Mouse (Mus musculus): ENCODE data around the gene Adra2a. TPM values are rescaled to one million over a fixed set of nuclear protein-coding genes. Genes with fewer than 3 reads are reported as not detected.

The Adra2a gene
- 4.1 and 4.2 TPM in 2 replicates for polyA plus RNA-seq (2014; fragmentation: Nextera tagmentation; extraction: Ambion mirVana)

GRCm38 (mm10) chr19:54043851-54044250, at the start of gene Adra2a:
Gene Adra2a (plus strand): TSS chr19:54044151.
- no peaks in the 10 kb centered on the region for H3K36me3 ChIP-seq (ENCODE audit: control insufficient read depth, insufficient read depth, low read length)
- H3K4me3 ChIP-seq (replicated peaks; ENCODE audit: low read depth, low read length), result peak within 1 kb of the TSS; percentile 60
- H3K9me3 ChIP-seq (ENCODE audit: control insufficient read depth, low read length), result no peaks in the 10 kb centered on the region
- peaks cover 22% of the 10 kb centered on the region for H3K4me1 ChIP-seq (ENCODE audit: control insufficient read depth, insufficient read depth, low read length)
- H3K27ac ChIP-seq (replicated peaks; ENCODE audit: low read depth, low read length), result peak within 1 kb of the TSS; percentile 61
- H3K27me3 ChIP-seq (ENCODE audit: control insufficient read depth, insufficient read depth, low read length), result peaks cover 37% of the 10 kb centered on the region
- peak within 1 kb of the TSS; percentile 100 for H3K4me2 ChIP-seq (ENCODE audit: low read length)
- DNase-seq, result no peak
- peak within 1 kb of the TSS; percentile 64 for H3K9ac ChIP-seq (replicated peaks; ENCODE audit: low read length)
- 81% methylated on average over 5 of the region's 5 CpGs for WGBS
- ATAC-seq (ENCODE audit: low FRiP score, low TSS enrichment), result no peak

- H3K27me3 ChIP-seq (ENCODE audit: control insufficient read depth, insufficient read depth, low read length), result no peaks in the 10 kb centered on the region
- H3K9me3 ChIP-seq (ENCODE audit: control insufficient read depth, low read length), result no peaks in the 10 kb centered on the region
- no peak overlapping the region for H3K4me2 ChIP-seq (ENCODE audit: low read length)
- H3K27ac ChIP-seq (replicated peaks; ENCODE audit: low read depth, low read length), result no peak overlapping the region
- H3K9ac ChIP-seq (replicated peaks; ENCODE audit: low read length), result no peak overlapping the region
- no peak overlapping the region for H3K4me3 ChIP-seq (replicated peaks; ENCODE audit: low read depth, low read length)
- no peaks in the 10 kb centered on the region for H3K36me3 ChIP-seq (ENCODE audit: control insufficient read depth, insufficient read depth, low read length)
- DNase-seq (no peak), ATAC-seq (ENCODE audit: low FRiP score, low TSS enrichment) (no peak)
- 100% methylated on average over 1 of the region's 1 CpGs for WGBS
- no peaks in the 10 kb centered on the region for H3K4me1 ChIP-seq (ENCODE audit: control insufficient read depth, insufficient read depth, low read length)
These were observed 49.7 kb upstream of the Adra2a start for GRCm38 (mm10) chr19:53994276-53994675.

GRCm38 (mm10) chr19:54010973-54011372, 33.0 kb upstream of the Adra2a start:
- H3K27me3 ChIP-seq (ENCODE audit: control insufficient read depth, insufficient read depth, low read length), result no peaks in the 10 kb centered on the region
- no peak overlapping the region for H3K4me2 ChIP-seq (ENCODE audit: low read length)
- no peaks in the 10 kb centered on the region for H3K4me1 ChIP-seq (ENCODE audit: control insufficient read depth, insufficient read depth, low read length)
- ATAC-seq (ENCODE audit: low FRiP score, low TSS enrichment), result no peak
- no peak overlapping the region for H3K27ac ChIP-seq (replicated peaks; ENCODE audit: low read depth, low read length)
- 50% methylated on average over 4 of the region's 4 CpGs for WGBS
- H3K9ac ChIP-seq (replicated peaks; ENCODE audit: low read length), result no peak overlapping the region
- no peak for DNase-seq
- H3K9me3 ChIP-seq (ENCODE audit: control insufficient read depth, low read length), result no peaks in the 10 kb centered on the region
- no peaks in the 10 kb centered on the region for H3K36me3 ChIP-seq (ENCODE audit: control insufficient read depth, insufficient read depth, low read length)
- H3K4me3 ChIP-seq (replicated peaks; ENCODE audit: low read depth, low read length), result no peak overlapping the region

GRCm38 (mm10) chr19:54014999-54015398, 29.0 kb upstream of the Adra2a start:
- no peaks in the 10 kb centered on the region for H3K27me3 ChIP-seq (ENCODE audit: control insufficient read depth, insufficient read depth, low read length)
- no peaks in the 10 kb centered on the region for H3K4me1 ChIP-seq (ENCODE audit: control insufficient read depth, insufficient read depth, low read length)
- H3K27ac ChIP-seq (replicated peaks; ENCODE audit: low read depth, low read length), result no peak overlapping the region
- no peaks in the 10 kb centered on the region for H3K36me3 ChIP-seq (ENCODE audit: control insufficient read depth, insufficient read depth, low read length)
- no peak overlapping the region for H3K9ac ChIP-seq (replicated peaks; ENCODE audit: low read length)
- no peak for ATAC-seq (ENCODE audit: low FRiP score, low TSS enrichment)
- no peak for DNase-seq
- no peaks in the 10 kb centered on the region for H3K9me3 ChIP-seq (ENCODE audit: control insufficient read depth, low read length)
- H3K4me2 ChIP-seq (ENCODE audit: low read length), result no peak overlapping the region
- no peak overlapping the region for H3K4me3 ChIP-seq (replicated peaks; ENCODE audit: low read depth, low read length)
- 96% methylated on average over 5 of the region's 5 CpGs for WGBS

GRCm38 (mm10) chr19:54015503-54015902, 28.4 kb upstream of the Adra2a start:
- no peak for ATAC-seq (ENCODE audit: low FRiP score, low TSS enrichment)
- H3K9ac ChIP-seq (replicated peaks; ENCODE audit: low read length), result no peak overlapping the region
- no peak overlapping the region for H3K27ac ChIP-seq (replicated peaks; ENCODE audit: low read depth, low read length)
- no peaks in the 10 kb centered on the region for H3K4me1 ChIP-seq (ENCODE audit: control insufficient read depth, insufficient read depth, low read length)
- no peak for DNase-seq
- no peaks in the 10 kb centered on the region for H3K27me3 ChIP-seq (ENCODE audit: control insufficient read depth, insufficient read depth, low read length)
- no peak overlapping the region for H3K4me3 ChIP-seq (replicated peaks; ENCODE audit: low read depth, low read length)
- H3K4me2 ChIP-seq (ENCODE audit: low read length), result no peak overlapping the region
- no peaks in the 10 kb centered on the region for H3K36me3 ChIP-seq (ENCODE audit: control insufficient read depth, insufficient read depth, low read length)
- 97% methylated on average over 5 of the region's 5 CpGs for WGBS
- H3K9me3 ChIP-seq (ENCODE audit: control insufficient read depth, low read length), result no peaks in the 10 kb centered on the region

GRCm38 (mm10) chr19:54035100-54035499, 8.9 kb upstream of the Adra2a start:
- Histone ChIP-seq H3K9ac (replicated peaks; ENCODE audit: low read length) (no peak overlapping the region), H3K9me3 (ENCODE audit: control insufficient read depth, low read length) (no peaks in the 10 kb centered on the region), H3K4me2 (ENCODE audit: low read length) (no peak overlapping the region), H3K4me3 (replicated peaks; ENCODE audit: low read depth, low read length) (no peak overlapping the region), H3K27me3 (ENCODE audit: control insufficient read depth, insufficient read depth, low read length) (no peaks in the 10 kb centered on the region), H3K36me3 (ENCODE audit: control insufficient read depth, insufficient read depth, low read length) (peaks cover 35% of the 10 kb centered on the region), H3K4me1 (ENCODE audit: control insufficient read depth, insufficient read depth, low read length) (no peaks in the 10 kb centered on the region), H3K27ac (replicated peaks; ENCODE audit: low read depth, low read length) (no peak overlapping the region)
- ATAC-seq (ENCODE audit: low FRiP score, low TSS enrichment), result no peak
- 84% methylated on average over 6 of the region's 6 CpGs for WGBS
- no peak for DNase-seq

- Histone ChIP-seq H3K27me3 (ENCODE audit: control insufficient read depth, insufficient read depth, low read length) (no peaks in the 10 kb centered on the region), H3K9ac (replicated peaks; ENCODE audit: low read length) (no peak overlapping the region)
- 76% methylated on average over 7 of the region's 7 CpGs for WGBS
These were observed 4.5 kb upstream of the Adra2a start for GRCm38 (mm10) chr19:54039441-54039840.

GRCm38 (mm10) chr19:54040356-54041028, 3.5 kb upstream of the Adra2a start:
- H3K27me3 ChIP-seq (ENCODE audit: control insufficient read depth, insufficient read depth, low read length), result peaks cover 5% of the 10 kb centered on the region; the same call in 1 of the 2 replicates
- H3K27ac ChIP-seq (replicated peaks; ENCODE audit: low read depth, low read length), result no peak overlapping the region
- no peaks in the 10 kb centered on the region for H3K9me3 ChIP-seq (ENCODE audit: control insufficient read depth, low read length)
- H3K4me1 ChIP-seq (ENCODE audit: control insufficient read depth, insufficient read depth, low read length), result no peaks in the 10 kb centered on the region
- H3K36me3 ChIP-seq (ENCODE audit: control insufficient read depth, insufficient read depth, low read length), result peaks cover 5% of the 10 kb centered on the region
- no peak overlapping the region for H3K4me3 ChIP-seq (replicated peaks; ENCODE audit: low read depth, low read length)
- WGBS, result 71% methylated on average over 4 of the region's 4 CpGs
- ATAC-seq (ENCODE audit: low FRiP score, low TSS enrichment), result no peak
- DNase-seq, result no peak
- H3K4me2 ChIP-seq (ENCODE audit: low read length), result no peak overlapping the region
- H3K9ac ChIP-seq (replicated peaks; ENCODE audit: low read length), result no peak overlapping the region

More at GRCm38 (mm10) chr19:54039441-54039840, 4.5 kb upstream of the Adra2a start:
- no peak overlapping the region for H3K27ac ChIP-seq (replicated peaks; ENCODE audit: low read depth, low read length)
- H3K36me3 ChIP-seq (ENCODE audit: control insufficient read depth, insufficient read depth, low read length), result peaks cover 12% of the 10 kb centered on the region
- no peaks in the 10 kb centered on the region for H3K4me1 ChIP-seq (ENCODE audit: control insufficient read depth, insufficient read depth, low read length)
- no peaks in the 10 kb centered on the region for H3K9me3 ChIP-seq (ENCODE audit: control insufficient read depth, low read length)
- DNase-seq (no peak), ATAC-seq (ENCODE audit: low FRiP score, low TSS enrichment) (no peak)
- H3K4me3 ChIP-seq (replicated peaks; ENCODE audit: low read depth, low read length), result no peak overlapping the region
- no peak overlapping the region for H3K4me2 ChIP-seq (ENCODE audit: low read length)

- H3K4me3 ChIP-seq (replicated peaks; ENCODE audit: low read depth, low read length), result no peak overlapping the region
- no peak overlapping the region for H3K9ac ChIP-seq (replicated peaks; ENCODE audit: low read length)
- H3K4me1 ChIP-seq (ENCODE audit: control insufficient read depth, insufficient read depth, low read length), result peaks cover 3% of the 10 kb centered on the region
- WGBS, result 40% methylated on average over 5 of the region's 5 CpGs
- DNase-seq (peak; percentile 15), ATAC-seq (ENCODE audit: low FRiP score, low TSS enrichment) (no peak)
- no peaks in the 10 kb centered on the region for H3K9me3 ChIP-seq (ENCODE audit: control insufficient read depth, low read length)
- H3K36me3 ChIP-seq (ENCODE audit: control insufficient read depth, insufficient read depth, low read length), result peaks cover 5% of the 10 kb centered on the region
- H3K27ac ChIP-seq (replicated peaks; ENCODE audit: low read depth, low read length), result no peak overlapping the region
- H3K27me3 ChIP-seq (ENCODE audit: control insufficient read depth, insufficient read depth, low read length), result peaks cover 9% of the 10 kb centered on the region
- H3K4me2 ChIP-seq (ENCODE audit: low read length), result no peak overlapping the region
These were observed 3.0 kb upstream of the Adra2a start for GRCm38 (mm10) chr19:54041029-54041367.

Data from midbrain, embryonic 14.5 days (tissue).